In the genomic region with DNA sequence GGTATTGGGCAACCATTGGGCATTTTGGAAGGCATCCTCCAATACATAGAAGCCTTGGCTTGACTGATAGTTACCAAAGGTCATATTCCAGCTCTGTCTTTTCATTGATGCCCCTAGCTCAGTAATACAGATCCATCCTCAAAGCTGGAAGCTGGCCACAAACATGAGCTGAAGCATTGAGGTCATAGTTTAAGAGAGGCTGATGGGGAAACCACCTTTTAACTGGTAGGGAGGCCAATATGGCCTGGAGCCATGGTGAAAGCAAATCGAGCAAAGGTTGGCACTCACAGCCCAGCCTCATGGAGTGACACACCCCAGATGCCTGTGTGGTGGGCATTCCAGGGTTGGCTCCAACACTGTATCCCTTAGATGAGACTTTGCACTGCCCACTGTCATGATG, we compare ENCODE assay signal across 27 mouse cellular contexts. TPM values are rescaled to one million over a fixed set of nuclear protein-coding genes. Genes with fewer than 3 reads are reported as not detected.
DNase-seq lines count a peak whose midpoint lies in the region; ATAC-seq and TF ChIP-seq lines count a peak whose summit lies in the region.
"Had no signal": no experiment of that assay in that cellular context is flagged by ENCODE, and none has a peak within 500 bp of the region (broad histone marks: within the 10 kb centered on the region; RNA-seq: fewer than 3 reads in every experiment).

No protein-coding gene starts in this region.

- 0 out of 2 replicates have a peak overlapping the region, but pooled peaks have one; percentile 15 for H3K27ac ChIP-seq in liver, adult 2 months (replicated peaks; ENCODE audit: insufficient read depth, low read depth, low read length)
- no peak overlapping the region for H3K27ac ChIP-seq in liver, postnatal 0 days (ENCODE audit: low read depth)
- H3K27ac ChIP-seq: embryonic facial prominence, embryonic 13.5 days; embryonic facial prominence, embryonic 15.5 days; forebrain, embryonic 10.5 days; forebrain, embryonic 12.5 days had no signal

- no peak overlapping the region for H3K9ac ChIP-seq in liver, adult 2 months (ENCODE audit: low read depth, low read length)
- H3K9ac ChIP-seq in liver, postnatal 0 days (replicated peaks) = no peak overlapping the region
- H3K9ac ChIP-seq: embryonic facial prominence, embryonic 13.5 days; embryonic facial prominence, embryonic 15.5 days; forebrain, embryonic 12.5 days had no signal

- no peak for TF ChIP-seq EP300 in liver, postnatal 0 days (IDR thresholded peaks at IDR 0.05; ENCODE audit: low read depth)

- 31% methylated on average over 1 of the region's 1 CpGs for WGBS in liver, adult 2 months
- 67% methylated on average over 1 of the region's 1 CpGs for WGBS in liver, postnatal 0 days (ENCODE audit: insufficient replicate concordance)

- no peak overlapping the region for H3K4me2 ChIP-seq in liver, postnatal 0 days (ENCODE audit: low read depth, low read length)
- H3K4me2 ChIP-seq: embryonic facial prominence, embryonic 13.5 days; embryonic facial prominence, embryonic 15.5 days; forebrain, embryonic 12.5 days had no signal

- H3K4me1 ChIP-seq in liver, adult 2 months (ENCODE audit: control insufficient read depth, insufficient read depth, low read length) = peaks cover 28% of the 10 kb centered on the region
- H3K4me1 ChIP-seq in liver, postnatal 0 days (ENCODE audit: insufficient read depth) = peaks cover 10% of the 10 kb centered on the region; the same call in 1 of the 2 replicates
- H3K4me1 ChIP-seq: forebrain, embryonic 12.5 days had no signal

- H3K9me3 ChIP-seq in liver, postnatal 0 days (ENCODE audit: low read length) = peaks cover 14% of the 10 kb centered on the region; the same call in 1 of the 2 replicates
- H3K9me3 ChIP-seq: embryonic facial prominence, embryonic 15.5 days; forebrain, embryonic 12.5 days had no signal

- no peak overlapping the region for H3K4me3 ChIP-seq in liver, adult 2 months (ENCODE audit: insufficient read depth, low read depth, low read length)
- no peak overlapping the region for H3K4me3 ChIP-seq in liver, postnatal 0 days (ENCODE audit: low read depth, low read length)
- H3K4me3 ChIP-seq: embryonic facial prominence, embryonic 13.5 days; embryonic facial prominence, embryonic 15.5 days; erythroblast, embryonic 14.5 days; forebrain, embryonic 10.5 days; forebrain, embryonic 12.5 days had no signal

- H3K79me2 ChIP-seq in liver, adult 2 months (ENCODE audit: control insufficient read depth, insufficient read depth, low read length) = peaks cover 21% of the 10 kb centered on the region

- peak; percentile 37 for DNase-seq in adrenal gland, postnatal 10 days
- DNase-seq in adrenal gland, adult 8-10 months = no peak
- peak; percentile 98 for DNase-seq in liver, adult 2 months (ENCODE audit: extremely low read depth, low read depth, low spot score)
- DNase-seq in liver, postnatal 0 days = no peak
- DNase-seq in adipocyte (ENCODE audit: low spot score) = peak; percentile 82
- DNase-seq: adrenal gland, adult 2 months; adrenal gland, postnatal 25 days; B cell, adult 2 months; cerebellum, adult 11 months; cerebellum, adult 18-20 months; cerebellum, adult 8-10 months; cerebellum, adult 9-11 months; cerebellum, postnatal 14 days; cerebellum, postnatal 36 days; embryo, embryonic 11 days had no signal

- TF ChIP-seq CTCF in liver, adult 2 months (IDR thresholded peaks at IDR 0.05; ENCODE audit: low read depth, low read length) = no peak
- no peak for TF ChIP-seq CTCF in liver, postnatal 0 days (IDR thresholded peaks at IDR 0.05; ENCODE audit: low read depth)

- H3K36me3 ChIP-seq in liver, adult 2 months (ENCODE audit: control insufficient read depth, insufficient read depth, low read length) = no peaks in the 10 kb centered on the region
- peaks cover 5% of the 10 kb centered on the region; the same call in 1 of the 2 replicates for H3K36me3 ChIP-seq in liver, postnatal 0 days (replicated peaks; ENCODE audit: insufficient read depth, low read length)
- H3K36me3 ChIP-seq: embryonic facial prominence, embryonic 15.5 days; forebrain, embryonic 10.5 days; forebrain, embryonic 12.5 days; G1E had no signal

- TF ChIP-seq POLR2A in liver, adult 2 months (IDR thresholded peaks at IDR 0.05; ENCODE audit: extremely low read depth, insufficient read depth, low read length) = no peak

- no peaks in the 10 kb centered on the region for H3K27me3 ChIP-seq in liver, adult 2 months (ENCODE audit: control insufficient read depth, insufficient read depth, low read length)
- no peaks in the 10 kb centered on the region for H3K27me3 ChIP-seq in liver, postnatal 0 days (ENCODE audit: insufficient read depth, low read length)
- H3K27me3 ChIP-seq: CH12.LX; embryonic facial prominence, embryonic 13.5 days; embryonic facial prominence, embryonic 15.5 days; forebrain, embryonic 12.5 days; Patski had no signal

- no peak for ATAC-seq in liver, postnatal 0 days
- ATAC-seq: activated CD4-positive, CD25-positive, alpha-beta regulatory T cell, adult 4 months; CD4-positive, CD25-positive, alpha-beta regulatory T cell, adult 4 months; forebrain, embryonic 14.5 days; forebrain, embryonic 16.5 days; Patski had no signal

RNA-seq across cellular contexts. Expression of a gene that starts 9.7 kb away (rescaled TPM):
- 10 to 100 TPM in 1 of 2 experiments, 1 to 10 TPM in 1; 8.4 to 10.6 TPM for total RNA-seq in adrenal gland, postnatal 10 days (2021)
- total RNA-seq in adrenal gland, adult 8-10 months (2022) = 10 to 100 TPM in 1 of 4 experiments, 1 to 10 TPM in 3; 4.5 to 15.4 (median 7.7) TPM
- total RNA-seq in liver, adult 2 months (2014; rRNA removed) = 7.3 and 7.5 TPM in 2 replicates
- 3.3 and 3.5 TPM in 2 replicates for polyA plus RNA-seq in liver, adult 2 months (2012; rRNA removed)
- polyA plus RNA-seq in liver, postnatal 0 days (2015; fragmentation: Nextera tagmentation; extraction: Ambion mirVana) = 3.4 and 4.2 TPM in 2 replicates

RNA-seq across cellular contexts. Expression of a gene that starts 55.2 kb away (rescaled TPM):
- total RNA-seq in adrenal gland, postnatal 10 days (2021) = 10 to 100 TPM; 28.8 to 42.4 TPM
- 10 to 100 TPM; 22.5 to 35.7 (median 28.8) TPM for total RNA-seq in adrenal gland, adult 8-10 months (2022)
- 10.9 and 11.5 TPM in 2 replicates for total RNA-seq in liver, adult 2 months (2014; rRNA removed)
- polyA plus RNA-seq in liver, adult 2 months (2012; rRNA removed) = 10.5 and 13.7 TPM in 2 replicates
- polyA plus RNA-seq in liver, postnatal 0 days (2015; fragmentation: Nextera tagmentation; extraction: Ambion mirVana) = 6.2 and 7.2 TPM in 2 replicates

Comparison
In these comparisons a context has a peak if more than half of its experiments do, and no peak if none do; other contexts are left out.
1. DNase-seq: peak in adrenal gland, postnatal 10 days (single experiment), liver, adult 2 months (single experiment) and adipocyte (single experiment); none in adrenal gland, adult 8-10 months (single experiment) and liver, postnatal 0 days (single experiment).